Mouse (Mus musculus) layer of hippocampus, postnatal 10 days (tissue): ENCODE measurements at regions not wholly inside any gene's neighbourhood (a gene's known extent, or its start where the extent isn't known, plus 50 kb on each side); places are given as distances from the start of the nearest gene placed in this dataset.

ENCODE experiments used
- DNase-seq, 2 experiments: peaks; one replicate each; pipeline ENCODE4 v3.0.0; 2021; ENCODE audit warnings: low spot score in 2 of 2

GRCm38 (mm10) chr8:115854209-115854900 is 146.8 kb upstream of the Maf start:
- peak in 1 of 2 experiments; percentile 10 for DNase-seq

- DNase-seq = no peak
These were observed 143.0 kb upstream of the Maf start for GRCm38 (mm10) chr8:115850552-115850951.

GRCm38 (mm10) chr8:115833391-115833790 is 125.8 kb upstream of the Maf start:
- no peak for DNase-seq

- no peak for DNase-seq
These were observed 124.1 kb upstream of the Maf start for GRCm38 (mm10) chr8:115831675-115832074.

- no peak for DNase-seq
These were observed 122.5 kb upstream of the Maf start for GRCm38 (mm10) chr8:115830012-115830662.

- no peak for DNase-seq
These were observed 118.9 kb upstream of the Maf start for GRCm38 (mm10) chr8:115826516-115826915.

- DNase-seq = no peak
These were observed 118.4 kb upstream of the Maf start for GRCm38 (mm10) chr8:115825899-115826502.

- DNase-seq = no peak
These were observed 116.8 kb upstream of the Maf start for GRCm38 (mm10) chr8:115824478-115824785.

- DNase-seq = no peak
These were observed 116.3 kb upstream of the Maf start for GRCm38 (mm10) chr8:115823673-115824477.

GRCm38 (mm10) chr8:115813426-115813825 is 105.8 kb upstream of the Maf start:
- DNase-seq = no peak

- DNase-seq = peak; percentile 6 to 13
These were observed 99.0 kb upstream of the Maf start for GRCm38 (mm10) chr8:115806579-115806978.

GRCm38 (mm10) chr8:115806139-115806538 is 98.5 kb upstream of the Maf start:
- DNase-seq = no peak

GRCm38 (mm10) chr8:115793587-115793986 is 86.0 kb upstream of the Maf start:
- no peak for DNase-seq

GRCm38 (mm10) chr8:115788421-115788820 is 80.8 kb upstream of the Maf start:
- no peak for DNase-seq

GRCm38 (mm10) chr8:115786185-115786584 is 78.6 kb upstream of the Maf start:
- no peak for DNase-seq

GRCm38 (mm10) chr8:115785769-115786168 is 78.2 kb upstream of the Maf start:
- no peak for DNase-seq

GRCm38 (mm10) chr8:115783364-115783763 is 75.8 kb upstream of the Maf start:
- DNase-seq = no peak

GRCm38 (mm10) chr8:115778433-115778832 is 70.8 kb upstream of the Maf start:
- no peak for DNase-seq

GRCm38 (mm10) chr8:115771060-115771459 is 63.5 kb upstream of the Maf start:
- DNase-seq = no peak

- DNase-seq = no peak
These were observed 61.0 kb upstream of the Maf start for GRCm38 (mm10) chr8:115768631-115769030.

GRCm38 (mm10) chr8:115766218-115766898 is 58.8 kb upstream of the Maf start:
- DNase-seq = peak in 1 of 2 experiments; percentile 29
